Mouse (Mus musculus) cerebellum, adult 9-11 months (tissue): Measurements from ENCODE around the gene Irf4.
A peak's percentile ranks its signal among the peaks of the same experiment; 100 is the strongest.

ENCODE experiments used
- DNase-seq: peaks from one replicate; pipeline ENCODE4 v3.0.0; 2022

Gene Irf4

GRCm38 (mm10) chr13:30749021-30749556 lies at the start of gene Irf4:
Gene Irf4, plus strand, starts transcription at chr13:30749226.
- no peak for DNase-seq

DNA sequence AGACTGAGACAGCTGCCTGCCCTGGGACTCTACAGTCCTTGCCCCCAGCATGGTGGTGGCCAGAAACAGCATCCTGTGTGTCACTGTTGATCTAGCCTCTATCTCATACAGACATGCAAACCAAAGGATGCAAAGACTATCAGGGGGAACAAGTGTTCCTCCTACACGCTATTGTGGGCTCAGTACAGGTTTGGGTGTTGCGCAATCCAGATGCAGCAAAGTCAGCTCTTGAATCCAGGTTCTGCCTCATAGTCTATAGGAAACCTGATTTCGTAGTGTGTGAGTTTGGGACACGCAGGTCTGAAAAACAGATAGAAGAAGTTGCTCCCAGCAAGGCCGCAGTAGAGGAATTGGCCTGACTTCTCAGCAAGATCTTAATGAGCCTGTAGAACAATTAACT lies 46.3 kb upstream of the Irf4 start:
- no peak for DNase-seq

GRCm38 (mm10) chr13:30704246-30705095 lies 44.6 kb upstream of the Irf4 start:
- DNase-seq, result peak; percentile 9

DNA sequence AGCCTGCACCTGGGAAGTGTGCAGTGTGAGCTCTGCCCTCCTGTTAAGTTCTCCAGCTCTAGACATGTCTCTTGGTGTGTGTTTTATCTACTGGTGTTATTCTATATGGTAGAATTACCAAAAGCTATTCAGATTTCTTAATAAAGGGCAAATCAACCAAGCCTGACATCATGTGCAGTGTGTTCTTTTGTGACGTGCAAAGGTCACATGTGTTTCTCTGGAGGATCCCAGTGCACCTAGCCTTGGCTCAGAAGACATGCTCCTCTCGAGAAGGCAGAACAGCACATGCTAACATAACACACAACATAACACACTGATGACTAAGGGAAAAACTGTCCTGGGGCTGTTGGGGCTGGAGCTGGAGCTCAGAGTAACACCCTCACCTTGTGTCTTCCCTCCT lies 38.0 kb upstream of the Irf4 start:
- DNase-seq, result no peak

DNA sequence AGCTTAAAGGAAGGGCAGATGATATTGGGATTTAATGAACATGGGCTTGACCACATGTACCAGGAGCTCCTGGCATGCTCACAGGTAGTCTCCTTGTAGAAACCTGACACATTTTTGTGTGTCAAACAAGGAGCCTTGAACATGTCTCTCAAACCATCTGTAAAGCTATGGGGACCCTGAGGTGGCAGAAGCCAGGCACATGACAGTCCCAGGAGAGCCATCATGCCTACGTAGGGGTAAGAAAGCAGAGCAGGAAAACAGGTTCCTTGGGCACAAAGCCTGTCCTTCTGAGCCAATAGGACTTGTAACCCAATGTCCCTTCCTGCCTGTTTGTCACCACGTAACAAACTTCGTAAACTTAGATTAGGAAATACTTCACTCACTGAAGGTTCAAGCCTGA lies 37.3 kb upstream of the Irf4 start:
- no peak for DNase-seq

DNA sequence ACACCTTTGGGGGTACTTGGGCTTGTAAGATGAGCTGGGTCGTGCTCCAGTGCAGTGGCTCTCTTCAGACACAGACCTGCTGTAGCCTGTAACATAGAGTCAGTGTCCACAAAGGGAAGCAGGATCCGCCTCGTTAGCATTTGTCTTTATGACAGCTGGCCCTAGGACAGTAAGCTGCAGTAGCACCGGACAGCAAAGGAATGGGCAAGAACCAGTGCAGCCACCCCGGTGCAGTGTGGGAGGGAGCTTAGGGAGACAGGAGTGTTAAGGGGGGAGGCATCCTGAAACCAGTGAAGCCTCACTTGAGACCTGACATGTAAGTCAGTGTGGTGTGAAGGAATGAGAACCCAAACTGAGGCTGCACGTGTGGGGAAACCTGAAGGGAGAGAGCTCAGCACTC lies 36.7 kb upstream of the Irf4 start:
- DNase-seq, result no peak

- DNase-seq, result no peak
These were observed 35.4 kb upstream of the Irf4 start for GRCm38 (mm10) chr13:30713621-30714020.

DNA sequence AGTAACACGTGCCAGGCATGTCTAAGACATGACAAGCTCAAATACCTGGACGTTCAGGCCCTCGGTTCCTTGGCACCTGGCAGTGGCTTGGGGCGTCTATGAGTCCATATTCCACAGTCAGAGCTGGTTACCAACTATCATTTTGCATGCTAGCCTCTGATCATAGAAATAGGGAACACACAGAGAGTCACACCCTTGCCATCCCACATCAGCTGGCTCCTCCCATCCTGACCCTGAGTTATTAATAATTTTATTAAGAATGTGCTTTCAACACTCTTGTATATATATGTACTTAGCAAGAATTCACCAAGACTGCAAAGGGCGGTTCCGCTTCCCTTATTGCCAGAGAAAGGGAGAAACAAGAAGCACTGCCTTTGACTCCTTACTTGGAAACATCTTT lies 34.5 kb upstream of the Irf4 start:
- DNase-seq, result no peak

DNA sequence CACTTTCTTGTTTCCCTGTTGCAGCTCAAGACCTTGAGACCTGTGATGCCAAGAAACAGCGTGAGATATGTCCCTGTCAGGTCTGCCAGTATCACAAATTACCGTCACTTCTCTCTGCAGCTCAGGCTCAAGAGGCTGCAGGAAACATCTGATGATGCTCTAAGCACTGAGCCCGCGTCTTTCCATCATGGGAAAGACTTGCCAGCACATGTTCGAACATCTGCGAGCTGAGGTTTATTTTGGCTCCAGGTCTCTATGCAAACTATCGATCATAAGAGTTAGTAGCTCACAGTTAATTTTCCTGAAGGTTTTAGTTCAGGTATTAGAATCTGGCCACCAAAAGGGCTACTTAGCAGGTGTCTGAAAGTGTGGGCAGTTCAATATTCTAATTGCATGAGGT lies 34.0 kb upstream of the Irf4 start:
- no peak for DNase-seq

DNA sequence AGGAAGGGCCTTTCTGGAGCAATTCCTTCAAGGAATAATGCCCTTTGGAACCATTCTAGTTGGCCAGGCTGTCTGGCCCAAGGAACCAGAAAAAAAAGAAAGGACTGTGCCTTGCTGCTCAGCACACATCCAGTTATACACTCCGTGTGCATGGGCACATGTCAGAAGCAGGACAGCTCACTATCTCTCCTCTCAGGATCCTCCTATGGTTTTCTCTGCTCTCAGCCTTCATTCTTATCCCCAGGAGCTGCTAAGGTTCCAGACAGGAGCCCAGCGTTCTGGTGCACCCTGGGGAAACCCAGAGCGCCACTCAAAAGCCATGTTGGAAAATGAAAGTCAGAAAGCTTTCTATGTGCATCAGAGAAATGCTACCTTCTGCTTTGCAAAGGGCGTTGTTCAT lies 33.5 kb upstream of the Irf4 start:
- DNase-seq, result no peak

DNA sequence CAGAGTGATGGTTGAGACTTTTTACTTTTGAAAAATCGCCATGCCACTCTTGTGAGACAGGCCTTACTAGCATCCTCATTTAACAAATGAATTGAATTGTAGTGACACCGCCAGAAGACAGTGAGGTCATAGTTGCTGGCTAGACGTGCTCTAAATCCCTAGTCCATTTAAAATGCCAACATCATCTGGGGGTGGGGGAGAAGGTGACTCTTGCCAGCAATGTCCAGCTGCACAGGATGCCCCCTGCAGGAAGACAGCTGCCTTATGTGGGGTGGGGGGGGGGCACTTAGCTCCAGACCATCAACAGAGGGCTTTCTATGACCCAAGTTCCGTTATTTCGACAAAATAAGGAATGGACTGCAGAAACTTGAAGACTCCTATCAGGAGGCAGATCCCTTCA lies 32.4 kb upstream of the Irf4 start:
- no peak for DNase-seq

DNA sequence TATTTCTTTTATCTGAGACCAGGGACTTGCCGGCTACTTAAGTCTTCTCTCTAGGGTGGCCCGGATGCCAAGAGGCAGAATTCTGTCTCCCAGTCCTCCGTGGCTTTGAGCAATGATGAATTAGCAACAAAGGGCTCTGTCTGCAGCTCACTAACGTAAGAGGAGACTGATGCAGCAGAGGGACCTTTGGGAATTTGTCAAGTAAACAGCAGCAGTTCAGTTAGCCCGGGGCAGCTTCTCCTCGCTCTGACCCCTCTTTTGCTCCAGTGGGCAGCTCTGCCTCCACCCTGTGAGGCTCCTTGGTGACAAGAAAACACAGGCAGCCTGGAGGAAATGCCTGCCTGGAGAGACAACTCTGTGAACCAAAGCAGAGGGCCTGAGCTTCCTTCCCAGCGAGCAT lies 26.4 kb upstream of the Irf4 start:
- DNase-seq, result no peak

DNA sequence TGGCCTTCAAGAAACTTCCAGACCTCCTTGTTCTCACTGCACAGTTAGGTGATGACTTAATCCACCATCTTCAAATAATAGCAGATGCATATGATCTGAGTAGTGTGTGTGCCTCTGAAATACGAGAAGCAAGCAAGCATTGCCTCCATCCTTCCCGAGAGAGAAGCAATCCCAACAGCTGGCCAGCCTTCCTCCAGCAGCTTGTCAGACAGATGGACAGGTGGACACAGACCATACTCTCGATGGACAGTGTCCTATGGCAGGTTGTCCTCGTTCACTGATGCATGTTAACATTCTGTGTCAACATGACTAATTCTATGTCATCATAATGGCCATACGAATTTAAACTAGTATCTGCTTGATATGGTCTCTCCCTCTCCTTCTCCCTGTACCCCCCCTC lies 25.8 kb upstream of the Irf4 start:
- no peak for DNase-seq

GRCm38 (mm10) chr13:30723858-30724257 lies 25.2 kb upstream of the Irf4 start:
- DNase-seq, result no peak

DNA sequence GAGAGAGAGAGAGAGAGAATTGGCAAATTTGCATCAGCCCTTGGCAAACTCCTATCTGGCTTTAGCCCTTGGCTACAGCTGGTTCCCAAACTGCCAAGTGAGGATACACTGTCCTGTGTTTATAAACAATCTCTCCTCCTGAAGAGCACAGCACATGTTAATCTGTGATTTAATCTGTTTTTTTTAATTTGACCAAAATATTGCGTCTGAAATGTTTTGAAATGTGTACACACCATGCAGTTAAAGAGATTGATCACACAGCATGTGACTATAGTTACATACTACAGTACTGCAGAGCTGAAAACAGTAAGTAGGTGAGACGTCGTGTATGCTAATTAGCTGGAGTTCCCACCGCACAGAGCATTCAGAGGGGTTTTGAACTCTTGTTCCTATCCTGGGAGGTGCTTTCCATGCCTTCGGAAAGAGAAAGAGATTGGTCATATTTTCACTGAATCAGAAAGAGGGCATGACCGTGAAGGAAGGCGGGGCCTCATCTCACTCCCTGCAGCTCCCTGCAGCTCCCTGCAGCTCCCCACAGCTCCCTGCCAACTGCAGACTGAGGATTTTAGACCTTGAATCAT lies 24.2 kb upstream of the Irf4 start:
- DNase-seq, result peak; percentile 10

DNA sequence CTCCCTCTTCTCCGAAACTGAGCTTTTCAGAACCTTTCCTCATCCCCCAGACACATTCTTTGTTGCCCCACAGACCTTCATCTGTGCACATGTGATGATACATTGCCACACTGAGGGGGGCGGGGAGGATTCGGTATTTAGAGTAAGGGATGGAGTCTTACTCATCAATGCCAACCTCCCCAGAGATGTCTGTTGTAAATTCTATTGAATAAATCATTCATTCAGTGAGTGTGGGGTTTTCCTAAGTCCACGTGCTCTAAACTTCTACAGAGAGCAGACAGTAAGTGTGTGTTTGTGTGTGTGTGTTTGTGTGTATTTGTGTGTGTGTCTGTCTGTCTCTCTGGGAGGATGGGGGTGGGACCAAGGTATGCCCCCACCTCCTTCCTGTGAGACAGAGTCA lies 22.1 kb upstream of the Irf4 start:
- DNase-seq, result no peak

DNA sequence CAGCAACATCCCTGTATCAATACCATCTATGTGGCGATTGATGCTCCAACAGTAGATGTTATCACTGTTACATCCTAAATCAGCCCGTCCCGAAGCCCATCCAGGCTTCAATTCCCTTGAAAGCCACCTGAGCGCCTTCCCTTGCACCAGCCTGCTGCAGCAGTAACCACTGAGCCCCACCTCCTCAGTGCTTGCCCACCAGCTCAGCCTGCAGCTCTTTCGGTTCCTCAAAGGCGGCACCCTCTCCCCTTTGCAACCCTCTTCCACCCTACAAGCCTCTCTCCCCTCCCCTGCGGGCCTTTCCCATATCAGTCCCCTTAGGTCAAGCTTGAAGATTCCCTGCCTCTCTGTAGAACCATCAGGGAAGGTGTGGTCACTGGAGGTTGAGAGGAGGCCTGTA lies 20.9 kb upstream of the Irf4 start:
- no peak for DNase-seq

DNA sequence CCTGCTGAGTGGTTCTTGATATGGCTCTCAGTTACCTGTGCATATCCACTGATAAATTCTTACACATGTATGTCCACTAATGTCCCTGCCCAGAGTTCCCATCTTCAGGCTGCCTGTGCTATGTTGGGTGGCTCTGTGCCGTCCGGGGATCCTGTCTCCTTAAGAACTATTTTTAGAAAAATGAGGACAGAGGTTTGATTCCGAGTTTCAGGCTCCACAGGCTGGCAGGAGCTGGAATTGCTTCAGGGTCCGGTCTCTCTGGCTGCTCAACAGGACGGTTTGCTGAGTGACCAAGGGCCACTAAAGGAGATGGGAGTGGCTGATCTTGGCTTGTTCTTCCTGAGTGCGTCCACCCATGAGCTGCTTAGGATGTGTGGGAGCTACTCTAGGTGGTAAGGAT lies 19.8 kb upstream of the Irf4 start:
- no peak for DNase-seq

DNA sequence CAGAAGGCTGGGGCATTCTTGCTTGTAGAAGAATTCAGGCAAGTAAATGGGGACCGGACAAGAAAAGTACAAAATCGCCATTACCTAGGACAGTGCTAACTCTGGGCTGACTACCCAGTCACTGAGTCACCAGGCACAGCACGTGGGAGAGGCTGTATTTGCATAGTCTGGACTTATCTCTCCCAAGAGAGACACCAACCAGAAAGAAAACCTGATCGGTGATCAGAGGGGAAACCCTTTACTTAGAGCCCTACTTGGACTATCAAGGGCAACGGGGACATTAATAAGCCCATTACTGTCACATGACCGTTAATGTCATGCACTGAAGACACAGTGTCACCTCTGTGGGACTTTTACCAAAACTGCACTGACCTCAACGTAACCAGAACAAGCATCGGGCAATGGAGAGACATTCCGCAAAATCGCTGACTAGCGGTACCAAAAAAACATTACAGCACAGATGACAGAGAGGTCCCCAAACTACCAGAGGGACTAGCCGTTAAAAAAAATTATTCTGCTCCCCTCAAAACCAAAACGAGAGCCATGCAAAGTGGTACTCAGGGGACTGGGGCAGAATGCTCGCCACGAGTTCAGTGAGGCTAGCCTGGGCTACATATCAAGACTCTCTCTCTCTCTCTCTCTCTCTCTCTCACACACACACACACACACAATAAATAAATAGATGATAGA lies 18.8 kb upstream of the Irf4 start:
- DNase-seq, result no peak

- no peak for DNase-seq
These were observed 16.1 kb upstream of the Irf4 start for GRCm38 (mm10) chr13:30732709-30733445.

GRCm38 (mm10) chr13:30736721-30737120 lies 12.3 kb upstream of the Irf4 start:
- DNase-seq, result no peak

DNA sequence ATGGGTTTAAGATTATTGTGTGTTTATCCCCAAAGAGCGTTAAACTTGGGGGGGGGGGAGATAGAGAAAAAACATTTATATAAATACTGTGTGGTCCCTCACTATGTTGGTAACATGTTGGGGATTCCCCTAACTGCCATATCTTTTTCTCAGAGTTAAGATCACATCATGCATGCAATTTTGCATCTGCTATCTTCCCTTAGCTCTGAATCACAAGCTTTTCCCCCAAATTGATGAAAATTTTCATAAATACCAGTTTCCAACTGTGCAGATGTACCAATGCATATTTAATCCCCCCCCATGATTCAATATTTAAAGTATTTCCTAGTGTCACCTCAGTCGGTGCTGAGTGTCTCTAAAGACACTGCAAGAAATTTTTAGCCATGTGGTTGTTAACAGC lies 11.8 kb upstream of the Irf4 start:
- DNase-seq, result no peak

- DNase-seq, result no peak
These were observed 10.7 kb upstream of the Irf4 start for GRCm38 (mm10) chr13:30738310-30738840.
